Mouse (Mus musculus) spleen, postnatal 36 days (tissue): ENCODE data around the gene Nod2.

Experiments used
- DNase-seq, 2 experiments: peaks; one replicate each; pipeline ENCODE4 v3.0.0; 2022; ENCODE audit warnings: low spot score in 2 of 2, mixed read lengths in 1 of 2

The Nod2 gene

GRCm38 (mm10) chr8:88677071-88677470, 30.0 kb downstream of the Nod2 start:
- DNase-seq, result no peak

GRCm38 (mm10) chr8:88680566-88680965, 33.5 kb downstream of the Nod2 start:
- DNase-seq, result no peak

- DNase-seq, result no peak
Observed at GRCm38 (mm10) chr8:88681046-88681445, 33.9 kb downstream of the Nod2 start.

- DNase-seq, result no peak
Observed at GRCm38 (mm10) chr8:88683656-88684289, 36.7 kb downstream of the Nod2 start.

GRCm38 (mm10) chr8:88686226-88686905, 39.3 kb downstream of the Nod2 start:
- DNase-seq, result no peak

- no peak for DNase-seq
Observed at GRCm38 (mm10) chr8:88686906-88687235, 39.8 kb downstream of the Nod2 start.

GRCm38 (mm10) chr8:88689151-88689550, 42.0 kb downstream of the Nod2 start:
- no peak for DNase-seq

GRCm38 (mm10) chr8:88689891-88690290, 42.8 kb downstream of the Nod2 start:
- no peak for DNase-seq

- DNase-seq, result no peak
Observed at GRCm38 (mm10) chr8:88691342-88691948, 44.3 kb downstream of the Nod2 start.

- no peak for DNase-seq
Observed at GRCm38 (mm10) chr8:88691961-88692360, 44.8 kb downstream of the Nod2 start.

GRCm38 (mm10) chr8:88692866-88693265, 45.8 kb downstream of the Nod2 start:
- DNase-seq, result no peak

GRCm38 (mm10) chr8:88693376-88693775, 46.3 kb downstream of the Nod2 start:
- DNase-seq, result no peak

GRCm38 (mm10) chr8:88694291-88694690, 47.2 kb downstream of the Nod2 start:
- DNase-seq, result peak; percentile 75 to 79

GRCm38 (mm10) chr8:88696228-88696627, 49.1 kb downstream of the Nod2 start:
- no peak for DNase-seq

GRCm38 (mm10) chr8:88696721-88697641, 49.9 kb downstream of the Nod2 start, which contains the start of gene Cyld:
Gene Cyld, plus strand, starts transcription at chr8:88697028.
- DNase-seq, result peak; percentile 99

GRCm38 (mm10) chr8:88697642-88698031, 50.5 kb downstream of the Nod2 start:
- DNase-seq, result no peak

- DNase-seq, result no peak
Observed at GRCm38 (mm10) chr8:88698048-88698447, 50.9 kb downstream of the Nod2 start.

- DNase-seq, result peak in 1 of 2 experiments; percentile 32
Observed at GRCm38 (mm10) chr8:88701611-88702010, 54.5 kb downstream of the Nod2 start.

GRCm38 (mm10) chr8:88702816-88703215, 55.7 kb downstream of the Nod2 start:
- no peak for DNase-seq

- DNase-seq, result no peak
Observed at GRCm38 (mm10) chr8:88723256-88723963, 76.3 kb downstream of the Nod2 start.
